Mouse (Mus musculus): ENCODE results near the gene Smarcd1.
"Not testable (repeated sequence)": the region's sequence is repeated elsewhere in the genome, so short reads cannot be mapped to it uniquely, and the experiment has no call there.

The Smarcd1 gene

GRCm38 (mm10) chr15:99714206-99714605 is 12.3 kb downstream of the Smarcd1 start:
- no peak for DNase-seq (ENCODE audit: low spot score in 2 of 2)

- peak; percentile 62 to 81 for DNase-seq (ENCODE audit: low spot score in 2 of 2)
These were observed 12.9 kb downstream of the Smarcd1 start for GRCm38 (mm10) chr15:99714858-99715257.

- no peak for DNase-seq (ENCODE audit: low spot score in 2 of 2)
These were observed 13.5 kb downstream of the Smarcd1 start for GRCm38 (mm10) chr15:99715361-99715865.

GRCm38 (mm10) chr15:99715982-99716746 is 14.2 kb downstream of the Smarcd1 start:
- no peak for DNase-seq (ENCODE audit: low spot score in 2 of 2)

- DNase-seq (ENCODE audit: low spot score in 2 of 2): no peak
These were observed 14.9 kb downstream of the Smarcd1 start for GRCm38 (mm10) chr15:99716814-99717213.

GRCm38 (mm10) chr15:99717386-99718334 is 15.7 kb downstream of the Smarcd1 start, which contains the start of gene Gpd1:
TSS of gene Gpd1 (plus strand) at chr15:99717515.
- DNase-seq (ENCODE audit: low spot score in 2 of 2): no peak

- no peak for DNase-seq (ENCODE audit: low spot score in 2 of 2)
These were observed 16.6 kb downstream of the Smarcd1 start for GRCm38 (mm10) chr15:99718461-99719021.

- DNase-seq (ENCODE audit: low spot score in 2 of 2): no peak
These were observed 17.9 kb downstream of the Smarcd1 start for GRCm38 (mm10) chr15:99719865-99720264.

GRCm38 (mm10) chr15:99721921-99722743 is 20.2 kb downstream of the Smarcd1 start:
- no peak for DNase-seq (ENCODE audit: low spot score in 2 of 2)

GRCm38 (mm10) chr15:99723120-99723514 is 21.2 kb downstream of the Smarcd1 start:
- no peak for DNase-seq (ENCODE audit: low spot score in 2 of 2)

- DNase-seq (ENCODE audit: low spot score in 2 of 2): no peak
These were observed 21.8 kb downstream of the Smarcd1 start for GRCm38 (mm10) chr15:99723515-99724291.

- DNase-seq (ENCODE audit: low spot score in 2 of 2): peak in 1 of 2 experiments; percentile 63
These were observed 22.5 kb downstream of the Smarcd1 start for GRCm38 (mm10) chr15:99724292-99725021.

GRCm38 (mm10) chr15:99725341-99726155 is 23.6 kb downstream of the Smarcd1 start, which contains the start of gene Cox14:
TSS of gene Cox14 (plus strand) at chr15:99725618.
- DNase-seq (ENCODE audit: low spot score in 2 of 2): peak; percentile 87 to 96

- no peak for DNase-seq (ENCODE audit: low spot score in 2 of 2)
These were observed 24.6 kb downstream of the Smarcd1 start for GRCm38 (mm10) chr15:99726549-99726948.

GRCm38 (mm10) chr15:99727039-99727438 is 25.1 kb downstream of the Smarcd1 start:
- DNase-seq (ENCODE audit: low spot score in 2 of 2): not testable (repeated sequence)

GRCm38 (mm10) chr15:99727525-99727924 is 25.6 kb downstream of the Smarcd1 start:
- DNase-seq (ENCODE audit: low spot score in 2 of 2): no peak

GRCm38 (mm10) chr15:99728211-99728610 is 26.3 kb downstream of the Smarcd1 start:
- no peak for DNase-seq (ENCODE audit: low spot score in 2 of 2)

- no peak for DNase-seq (ENCODE audit: low spot score in 2 of 2)
These were observed 27.3 kb downstream of the Smarcd1 start for GRCm38 (mm10) chr15:99729056-99729783.

Measured in cerebellum, postnatal 4 days (tissue).